ENCODE assay signal across 8 mouse cellular contexts in the genomic region with DNA sequence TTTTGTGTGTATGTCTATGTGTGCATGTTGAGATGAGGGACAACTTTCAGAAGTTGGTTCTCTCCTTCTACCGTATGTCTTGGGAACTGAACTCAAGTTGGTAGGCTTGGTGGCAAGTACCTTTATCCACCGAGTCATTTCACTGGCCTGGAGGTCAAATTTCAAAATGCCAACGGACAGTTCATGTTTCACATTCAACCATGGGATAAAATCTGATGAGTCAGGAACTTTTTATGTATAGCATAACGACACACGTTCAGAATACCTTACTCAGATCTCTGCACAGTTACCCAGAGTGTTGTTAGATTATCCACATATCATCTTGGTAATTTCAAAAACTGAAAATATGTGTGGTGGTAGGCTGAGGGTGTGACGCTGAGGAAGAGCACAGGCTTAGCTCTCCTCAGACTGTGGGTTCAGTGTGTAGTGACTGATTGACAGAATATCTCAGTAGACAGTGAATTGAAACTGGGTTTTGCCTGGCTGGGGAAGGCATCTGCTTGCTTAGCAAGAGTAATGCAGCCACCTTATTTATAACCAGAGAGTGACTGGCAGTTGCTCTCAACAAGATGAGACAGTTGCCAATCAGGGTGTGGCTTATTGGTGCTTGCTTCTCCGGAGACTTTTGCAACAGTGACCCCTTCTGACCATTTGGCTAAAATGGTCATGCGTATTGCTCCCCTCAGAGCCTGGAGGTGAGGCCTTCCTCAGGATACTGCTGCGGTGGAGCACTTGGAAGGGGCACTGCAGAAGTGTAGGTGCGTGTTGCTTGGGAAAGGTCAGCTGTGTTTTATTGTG. TPM values are rescaled to one million over a fixed set of nuclear protein-coding genes. Genes with fewer than 3 reads are reported as not detected.
DNase-seq lines count a peak whose midpoint lies in the region; ATAC-seq lines count a peak whose summit lies in the region.

No protein-coding gene starts in this region.

- no peak overlapping the region for H3K4me3 ChIP-seq in midbrain, embryonic 14.5 days (replicated peaks; ENCODE audit: low read depth, low read length)
- no peak overlapping the region for H3K4me3 ChIP-seq in midbrain, embryonic 13.5 days (replicated peaks)
- no peak overlapping the region for H3K4me3 ChIP-seq in heart, embryonic 15.5 days

- ATAC-seq in midbrain, embryonic 14.5 days (ENCODE audit: low FRiP score, low TSS enrichment): no peak
- ATAC-seq in midbrain, embryonic 13.5 days: no peak
- 0 out of 2 replicates have a peak, but pooled peaks have one; percentile 53 for ATAC-seq in heart, embryonic 15.5 days (replicated peaks; ENCODE audit: insufficient number of reproducible peaks, insufficient read depth, low FRiP score, low read depth)
- peak; percentile 85 for ATAC-seq in megakaryocyte-erythroid progenitor cell, adult 5-6 weeks (replicated peaks; ENCODE audit: low FRiP score, low TSS enrichment, poor library complexity, severe bottlenecking)

- no peak overlapping the region for H3K4me2 ChIP-seq in midbrain, embryonic 14.5 days (ENCODE audit: low read length)
- H3K4me2 ChIP-seq in midbrain, embryonic 13.5 days (replicated peaks): no peak overlapping the region
- no peak overlapping the region for H3K4me2 ChIP-seq in heart, embryonic 15.5 days

- H3K4me1 ChIP-seq in midbrain, embryonic 14.5 days (ENCODE audit: control insufficient read depth, insufficient read depth, low read length): no peaks in the 10 kb centered on the region
- no peaks in the 10 kb centered on the region for H3K4me1 ChIP-seq in midbrain, embryonic 13.5 days (replicated peaks)
- peaks cover 4% of the 10 kb centered on the region; the same call in 1 of the 2 replicates for H3K4me1 ChIP-seq in heart, embryonic 15.5 days (replicated peaks)

- no peak overlapping the region for H3K27ac ChIP-seq in midbrain, embryonic 14.5 days (replicated peaks; ENCODE audit: low read depth, low read length)
- no peak overlapping the region for H3K27ac ChIP-seq in midbrain, embryonic 13.5 days
- H3K27ac ChIP-seq in heart, embryonic 15.5 days: no peak overlapping the region

- DNase-seq in midbrain, embryonic 14.5 days: peak; percentile 54
- DNase-seq in WW6 (ENCODE audit: low read depth, low spot score): peak; percentile 24
- peak; percentile 42 to 58 for DNase-seq in cerebellum, postnatal 36 days
- peak; percentile 76 for DNase-seq in layer of hippocampus, adult 9-11 months
- DNase-seq in thymus, postnatal 14 days: peak; percentile 60

- H3K27me3 ChIP-seq in midbrain, embryonic 14.5 days (ENCODE audit: control insufficient read depth, insufficient read depth, low read length): no peaks in the 10 kb centered on the region
- no peaks in the 10 kb centered on the region for H3K27me3 ChIP-seq in midbrain, embryonic 13.5 days
- H3K27me3 ChIP-seq in heart, embryonic 15.5 days: no peaks in the 10 kb centered on the region

- WGBS in midbrain, embryonic 14.5 days: 70% methylated on average over 10 of the region's 10 CpGs
- 72% methylated on average over 10 of the region's 10 CpGs for WGBS in midbrain, embryonic 13.5 days
- WGBS in heart, embryonic 15.5 days: 55% methylated on average over 10 of the region's 10 CpGs

- H3K9ac ChIP-seq in midbrain, embryonic 14.5 days (replicated peaks; ENCODE audit: low read length): no peak overlapping the region
- no peak overlapping the region for H3K9ac ChIP-seq in midbrain, embryonic 13.5 days (replicated peaks)
- H3K9ac ChIP-seq in heart, embryonic 15.5 days: no peak overlapping the region

- peaks cover 33% of the 10 kb centered on the region for H3K36me3 ChIP-seq in midbrain, embryonic 14.5 days (ENCODE audit: control insufficient read depth, insufficient read depth, low read length)
- peaks cover 49% of the 10 kb centered on the region for H3K36me3 ChIP-seq in midbrain, embryonic 13.5 days
- peaks cover 41% of the 10 kb centered on the region for H3K36me3 ChIP-seq in heart, embryonic 15.5 days

- no peaks in the 10 kb centered on the region for H3K9me3 ChIP-seq in midbrain, embryonic 14.5 days (ENCODE audit: control insufficient read depth, low read length)
- no peaks in the 10 kb centered on the region for H3K9me3 ChIP-seq in midbrain, embryonic 13.5 days
- H3K9me3 ChIP-seq in heart, embryonic 15.5 days (replicated peaks): no peaks in the 10 kb centered on the region

RNA-seq across cellular contexts. Expression of gene Pcyt1a, which starts 27.1 kb away (rescaled TPM):
- polyA plus RNA-seq in midbrain, embryonic 14.5 days (2014; fragmentation: Nextera tagmentation; extraction: Ambion mirVana): 34.9 and 57.0 TPM in 2 replicates
- 47.8 and 48.0 TPM in 2 replicates for polyA plus RNA-seq in midbrain, embryonic 13.5 days (2015; fragmentation: Nextera tagmentation; extraction: Ambion mirVana)
- 38.1 and 44.3 TPM in 2 replicates for polyA plus RNA-seq in heart, embryonic 15.5 days (2015; fragmentation: Nextera tagmentation; extraction: Ambion mirVana)
- total RNA-seq in megakaryocyte-erythroid progenitor cell, adult 5-6 weeks (2014; fragmentation: Nextera tagmentation): 68.8 and 73.7 TPM in 2 replicates
- 69.0 and 78.2 TPM in 2 replicates for total RNA-seq in megakaryocyte-erythroid progenitor cell, adult 5-6 weeks (2017)

RNA-seq across cellular contexts. Expression of gene Slc51a, which starts 29.9 kb away (rescaled TPM):
- polyA plus RNA-seq in midbrain, embryonic 14.5 days (2014; fragmentation: Nextera tagmentation; extraction: Ambion mirVana): 0.16 TPM in 1 of 2 replicates, not detected in the other
- 0.27 and 0.39 TPM in 2 replicates for polyA plus RNA-seq in midbrain, embryonic 13.5 days (2015; fragmentation: Nextera tagmentation; extraction: Ambion mirVana)
- polyA plus RNA-seq in heart, embryonic 15.5 days (2015; fragmentation: Nextera tagmentation; extraction: Ambion mirVana): 0.49 and 0.77 TPM in 2 replicates
- total RNA-seq in megakaryocyte-erythroid progenitor cell, adult 5-6 weeks (2014; fragmentation: Nextera tagmentation): 2.7 TPM in 1 of 2 replicates, not detected in the other
- total RNA-seq in megakaryocyte-erythroid progenitor cell, adult 5-6 weeks (2017): 0.53 and 1.3 TPM in 2 replicates

RNA-seq across cellular contexts. Expression of gene Zdhhc19, which starts 38.3 kb away (rescaled TPM):
- not detected in 2 replicates for polyA plus RNA-seq in midbrain, embryonic 14.5 days (2014; fragmentation: Nextera tagmentation; extraction: Ambion mirVana)
- polyA plus RNA-seq in midbrain, embryonic 13.5 days (2015; fragmentation: Nextera tagmentation; extraction: Ambion mirVana): not detected in 2 replicates
- polyA plus RNA-seq in heart, embryonic 15.5 days (2015; fragmentation: Nextera tagmentation; extraction: Ambion mirVana): not detected in 2 replicates
- 1.2 TPM in 1 of 2 replicates, not detected in the other for total RNA-seq in megakaryocyte-erythroid progenitor cell, adult 5-6 weeks (2014; fragmentation: Nextera tagmentation)
- not detected in 2 replicates for total RNA-seq in megakaryocyte-erythroid progenitor cell, adult 5-6 weeks (2017)

RNA-seq across cellular contexts. Expression of gene Tctex1d2, which starts 38.3 kb away (rescaled TPM):
- 34.1 and 40.1 TPM in 2 replicates for polyA plus RNA-seq in midbrain, embryonic 14.5 days (2014; fragmentation: Nextera tagmentation; extraction: Ambion mirVana)
- polyA plus RNA-seq in midbrain, embryonic 13.5 days (2015; fragmentation: Nextera tagmentation; extraction: Ambion mirVana): 30.1 and 38.8 TPM in 2 replicates
- 21.1 and 22.5 TPM in 2 replicates for polyA plus RNA-seq in heart, embryonic 15.5 days (2015; fragmentation: Nextera tagmentation; extraction: Ambion mirVana)
- 7.1 and 11.1 TPM in 2 replicates for total RNA-seq in megakaryocyte-erythroid progenitor cell, adult 5-6 weeks (2014; fragmentation: Nextera tagmentation)
- total RNA-seq in megakaryocyte-erythroid progenitor cell, adult 5-6 weeks (2017): 14.3 and 17.2 TPM in 2 replicates

RNA-seq across cellular contexts. Expression of gene Tm4sf19, which starts 57.5 kb away (rescaled TPM):
- polyA plus RNA-seq in midbrain, embryonic 14.5 days (2014; fragmentation: Nextera tagmentation; extraction: Ambion mirVana): not detected in 2 replicates
- not detected in 2 replicates for polyA plus RNA-seq in midbrain, embryonic 13.5 days (2015; fragmentation: Nextera tagmentation; extraction: Ambion mirVana)
- 0.22 TPM in 1 of 2 replicates, not detected in the other for polyA plus RNA-seq in heart, embryonic 15.5 days (2015; fragmentation: Nextera tagmentation; extraction: Ambion mirVana)
- not detected in 2 replicates for total RNA-seq in megakaryocyte-erythroid progenitor cell, adult 5-6 weeks (2014; fragmentation: Nextera tagmentation)
- not detected in 2 replicates for total RNA-seq in megakaryocyte-erythroid progenitor cell, adult 5-6 weeks (2017)

Comparison
In these comparisons a context has a peak if more than half of its experiments do, and no peak if none do; other contexts are left out.
1. ATAC-seq: peak in heart, embryonic 15.5 days (single experiment) and megakaryocyte-erythroid progenitor cell, adult 5-6 weeks (single experiment); none in midbrain, embryonic 14.5 days (single experiment) and midbrain, embryonic 13.5 days (single experiment).
2. DNase-seq: peak in every context shown above with its lines; median percentile 76 in layer of hippocampus, adult 9-11 months; 60 in thymus, postnatal 14 days; 54 in midbrain, embryonic 14.5 days; 50 in cerebellum, postnatal 36 days; 24 in WW6.